ENCODE assay signal across 14 mouse cellular contexts in the genomic region with DNA sequence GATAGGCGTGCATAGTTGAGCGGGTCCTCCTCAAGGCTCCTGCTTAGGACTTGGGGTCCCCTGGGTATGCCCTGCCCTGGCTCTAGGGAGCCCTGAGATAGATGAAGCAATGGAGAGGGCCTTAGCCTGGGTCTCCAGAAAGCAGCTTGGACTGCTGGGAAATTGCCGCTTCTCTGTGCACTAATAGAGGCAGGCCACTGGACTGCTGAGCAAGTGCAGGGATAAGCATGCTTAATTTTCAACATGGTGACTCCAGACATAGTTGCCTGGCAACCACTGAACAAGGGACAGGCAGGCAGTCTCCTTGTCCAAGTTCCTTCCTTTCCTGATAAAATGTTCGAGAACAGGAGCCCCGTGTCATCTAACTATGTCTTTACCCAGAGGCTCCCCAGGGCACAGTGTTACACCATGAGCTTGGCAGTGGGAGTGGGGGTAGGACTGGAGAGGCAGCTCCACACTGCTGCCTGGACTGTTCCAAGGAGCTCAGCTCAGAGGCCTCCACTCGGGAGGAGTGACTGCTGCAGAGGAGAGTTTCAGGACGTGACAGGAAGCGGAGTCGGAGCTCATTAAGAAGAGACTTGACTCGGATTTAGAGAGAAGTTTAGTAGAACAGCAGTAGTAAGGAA.
DNase-seq lines count a peak whose midpoint lies in the region; ATAC-seq and TF ChIP-seq lines count a peak whose summit lies in the region.
"Had no signal": no experiment of that assay in that cellular context is flagged by ENCODE, and none has a peak within 500 bp of the region (broad histone marks: within the 10 kb centered on the region; RNA-seq: fewer than 3 reads in every experiment).

No protein-coding gene starts in this region.

- H3K4me3 ChIP-seq in embryonic facial prominence, embryonic 11.5 days (ENCODE audit: low read depth, low read length) = no peak overlapping the region
- H3K4me3 ChIP-seq in embryonic facial prominence, embryonic 10.5 days = no peak overlapping the region
- H3K4me3 ChIP-seq in layer of hippocampus, adult 2 months = no peak overlapping the region
- H3K4me3 ChIP-seq in midbrain, embryonic 10.5 days = no peak overlapping the region
- H3K4me3 ChIP-seq: embryonic facial prominence, embryonic 13.5 days; limb, embryonic 12.5 days had no signal

- H3K27me3 ChIP-seq in embryonic facial prominence, embryonic 11.5 days (ENCODE audit: control insufficient read depth, insufficient read depth, low read length) = no peaks in the 10 kb centered on the region
- no peaks in the 10 kb centered on the region for H3K27me3 ChIP-seq in embryonic facial prominence, embryonic 10.5 days (replicated peaks; ENCODE audit: low read depth, poor library complexity, severe bottlenecking)
- H3K27me3 ChIP-seq in midbrain, embryonic 10.5 days (ENCODE audit: low read depth, poor library complexity, severe bottlenecking) = no peaks in the 10 kb centered on the region
- H3K27me3 ChIP-seq: embryonic facial prominence, embryonic 13.5 days had no signal

- no peaks in the 10 kb centered on the region for H3K36me3 ChIP-seq in embryonic facial prominence, embryonic 11.5 days (replicated peaks; ENCODE audit: control insufficient read depth, insufficient read depth, low read depth, low read length)
- no peaks in the 10 kb centered on the region; the same call in 1 of the 2 replicates for H3K36me3 ChIP-seq in embryonic facial prominence, embryonic 10.5 days (replicated peaks)
- peaks cover 18% of the 10 kb centered on the region; the same call in 1 of the 2 replicates for H3K36me3 ChIP-seq in midbrain, embryonic 10.5 days
- H3K36me3 ChIP-seq: embryonic facial prominence, embryonic 13.5 days; limb, embryonic 12.5 days had no signal

- H3K4me1 ChIP-seq in embryonic facial prominence, embryonic 11.5 days (ENCODE audit: control insufficient read depth, insufficient read depth, low read length) = no peaks in the 10 kb centered on the region
- peaks cover 10% of the 10 kb centered on the region for H3K4me1 ChIP-seq in embryonic facial prominence, embryonic 10.5 days
- H3K4me1 ChIP-seq in midbrain, embryonic 10.5 days = peaks cover 12% of the 10 kb centered on the region

- H3K4me2 ChIP-seq in embryonic facial prominence, embryonic 11.5 days (ENCODE audit: low read depth, low read length) = no peak overlapping the region
- H3K4me2 ChIP-seq: embryonic facial prominence, embryonic 13.5 days; limb, embryonic 12.5 days had no signal

- 0 out of 2 replicates have a peak, but pooled peaks have one; percentile 56 for ATAC-seq in embryonic facial prominence, embryonic 11.5 days (replicated peaks; ENCODE audit: insufficient number of reproducible peaks, low FRiP score, low TSS enrichment, low read depth)
- no peak for ATAC-seq in granulocyte monocyte progenitor cell, adult 5-6 weeks (replicated peaks; ENCODE audit: poor library complexity, severe bottlenecking)

- H3K9me3 ChIP-seq in embryonic facial prominence, embryonic 11.5 days (replicated peaks; ENCODE audit: control insufficient read depth, low read length) = no peaks in the 10 kb centered on the region
- H3K9me3 ChIP-seq in embryonic facial prominence, embryonic 10.5 days = no peaks in the 10 kb centered on the region
- H3K9me3 ChIP-seq in midbrain, embryonic 10.5 days (replicated peaks) = no peaks in the 10 kb centered on the region
- H3K9me3 ChIP-seq: embryonic facial prominence, embryonic 13.5 days; limb, embryonic 12.5 days had no signal

- no peak overlapping the region for H3K9ac ChIP-seq in embryonic facial prominence, embryonic 11.5 days (replicated peaks; ENCODE audit: low read length)
- H3K9ac ChIP-seq: embryonic facial prominence, embryonic 13.5 days; limb, embryonic 12.5 days had no signal

- TF ChIP-seq CTCF in layer of hippocampus, adult 2 months (conservative IDR thresholded peaks at IDR 0.05) = no peak

- WGBS in embryonic facial prominence, embryonic 11.5 days = 62% methylated on average over 10 of the region's 10 CpGs
- 68% methylated on average over 10 of the region's 10 CpGs for WGBS in embryonic facial prominence, embryonic 10.5 days
- 67% methylated on average over 10 of the region's 10 CpGs for WGBS in midbrain, embryonic 10.5 days

- no peak for DNase-seq in embryonic facial prominence, embryonic 11.5 days (ENCODE audit: low spot score)
- DNase-seq in embryonic facial prominence, embryonic 10.5 days (ENCODE audit: low spot score) = no peak
- DNase-seq in layer of hippocampus, adult 2 months (ENCODE audit: low spot score in 2 of 2) = no peak
- DNase-seq in layer of hippocampus, adult 8-10 months (ENCODE audit: low spot score in 2 of 2) = no peak
- DNase-seq in midbrain, embryonic 10.5 days (ENCODE audit: low spot score) = peak; percentile 30
- DNase-seq in thymus, postnatal 36 days = no peak
- DNase-seq in right cerebral cortex, postnatal 36 days (ENCODE audit: low spot score in 2 of 2) = no peak
- DNase-seq: cerebellum, adult 2 months; kidney, adult 9 months; lung, adult 2 months had no signal

- no peak overlapping the region for H3K27ac ChIP-seq in embryonic facial prominence, embryonic 11.5 days (replicated peaks; ENCODE audit: low read depth, low read length)
- no peak overlapping the region; the same call in 1 of the 2 replicates for H3K27ac ChIP-seq in embryonic facial prominence, embryonic 10.5 days (replicated peaks)
- H3K27ac ChIP-seq in layer of hippocampus, adult 2 months = peak overlapping the region; percentile 28; the same call in 1 of the 2 replicates
- H3K27ac ChIP-seq in midbrain, embryonic 10.5 days (replicated peaks) = peak overlapping the region; percentile 49
- H3K27ac ChIP-seq: embryonic facial prominence, embryonic 13.5 days; limb, embryonic 12.5 days; stomach, postnatal 0 days had no signal

Comparison
In these comparisons a context has a peak if more than half of its experiments do, and no peak if none do; other contexts are left out.
1. H3K27ac ChIP-seq: peak in layer of hippocampus, adult 2 months (single experiment) and midbrain, embryonic 10.5 days (single experiment); none in embryonic facial prominence, embryonic 11.5 days (single experiment) and embryonic facial prominence, embryonic 10.5 days (single experiment).